Comparison of ENCODE assay signal across 20 mouse cellular contexts in the genomic region with DNA sequence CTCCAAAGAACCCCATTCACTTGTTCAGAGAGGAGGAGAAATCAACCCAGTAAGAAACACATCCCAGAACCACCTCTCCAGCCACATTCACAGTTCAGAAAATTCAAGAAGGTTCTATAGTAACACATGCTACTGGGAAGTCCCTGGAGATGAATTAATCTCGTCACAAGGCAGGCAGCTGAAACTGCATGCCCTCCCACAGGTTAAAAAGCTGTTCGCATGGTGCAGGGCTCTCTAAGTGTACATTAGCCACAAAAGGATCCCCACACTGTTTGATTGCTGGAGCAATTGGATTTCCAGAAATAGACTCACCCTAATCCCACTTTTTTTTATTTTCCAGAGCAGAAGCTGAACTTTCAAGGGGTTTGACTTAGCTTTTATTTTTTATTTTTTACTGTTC.
DNase-seq lines count a peak whose midpoint lies in the region; ATAC-seq lines count a peak whose summit lies in the region.
"Had no signal": no experiment of that assay in that cellular context is flagged by ENCODE, and none has a peak within 500 bp of the region (broad histone marks: within the 10 kb centered on the region; RNA-seq: fewer than 3 reads in every experiment).

No protein-coding gene starts in this region.

- no peaks in the 10 kb centered on the region for H3K27me3 ChIP-seq in hindbrain, embryonic 15.5 days
- no peaks in the 10 kb centered on the region for H3K27me3 ChIP-seq in hindbrain, embryonic 12.5 days
- H3K27me3 ChIP-seq in midbrain, embryonic 14.5 days (ENCODE audit: control insufficient read depth, insufficient read depth, low read length): no peaks in the 10 kb centered on the region
- no peaks in the 10 kb centered on the region for H3K27me3 ChIP-seq in midbrain, embryonic 11.5 days (ENCODE audit: control insufficient read depth, insufficient read depth, low read length)
- no peaks in the 10 kb centered on the region for H3K27me3 ChIP-seq in midbrain, embryonic 16.5 days (ENCODE audit: control insufficient read depth, insufficient read depth, low read depth, low read length)
- H3K27me3 ChIP-seq: CH12.LX; embryonic facial prominence, embryonic 12.5 days; forebrain, embryonic 15.5 days; heart, embryonic 13.5 days; intestine, embryonic 15.5 days; Patski had no signal

- no peak overlapping the region for H3K4me2 ChIP-seq in hindbrain, embryonic 15.5 days
- no peak overlapping the region for H3K4me2 ChIP-seq in hindbrain, embryonic 12.5 days (replicated peaks)
- H3K4me2 ChIP-seq in midbrain, embryonic 14.5 days (ENCODE audit: low read length): no peak overlapping the region
- H3K4me2 ChIP-seq in midbrain, embryonic 11.5 days: no peak overlapping the region
- no peak overlapping the region for H3K4me2 ChIP-seq in midbrain, embryonic 16.5 days (ENCODE audit: low read length)
- H3K4me2 ChIP-seq: embryonic facial prominence, embryonic 12.5 days; forebrain, embryonic 15.5 days; heart, embryonic 13.5 days; intestine, embryonic 15.5 days had no signal

- ATAC-seq in hindbrain, embryonic 15.5 days (ENCODE audit: low FRiP score, low read depth): peak; percentile 48; the same call in 1 of the 2 replicates
- ATAC-seq in hindbrain, embryonic 12.5 days (ENCODE audit: low FRiP score): no peak
- no peak for ATAC-seq in midbrain, embryonic 14.5 days (ENCODE audit: low FRiP score, low TSS enrichment)
- no peak for ATAC-seq in midbrain, embryonic 11.5 days (ENCODE audit: low FRiP score)
- peak; percentile 39; the same call in 1 of the 2 replicates for ATAC-seq in midbrain, embryonic 16.5 days
- ATAC-seq: activated CD4-positive, CD25-positive, alpha-beta regulatory T cell, adult 4 months; forebrain, embryonic 15.5 days; intestine, embryonic 15.5 days; Patski had no signal

- H3K9ac ChIP-seq in hindbrain, embryonic 15.5 days: no peak overlapping the region
- H3K9ac ChIP-seq in hindbrain, embryonic 12.5 days: no peak overlapping the region
- no peak overlapping the region for H3K9ac ChIP-seq in midbrain, embryonic 14.5 days (replicated peaks; ENCODE audit: low read length)
- no peak overlapping the region for H3K9ac ChIP-seq in midbrain, embryonic 11.5 days (ENCODE audit: low read length)
- H3K9ac ChIP-seq in midbrain, embryonic 16.5 days (ENCODE audit: low read depth, low read length): no peak overlapping the region
- H3K9ac ChIP-seq: embryonic facial prominence, embryonic 12.5 days; forebrain, embryonic 15.5 days; heart, embryonic 13.5 days; intestine, embryonic 15.5 days had no signal

- 31% methylated on average over 2 of the region's 2 CpGs for WGBS in hindbrain, embryonic 15.5 days
- 51% methylated on average over 2 of the region's 2 CpGs for WGBS in hindbrain, embryonic 12.5 days
- WGBS in midbrain, embryonic 14.5 days: 42% methylated on average over 2 of the region's 2 CpGs
- WGBS in midbrain, embryonic 11.5 days: 53% methylated on average over 2 of the region's 2 CpGs
- 26% methylated on average over 2 of the region's 2 CpGs for WGBS in midbrain, embryonic 16.5 days

- DNase-seq in midbrain, embryonic 14.5 days: peak; percentile 5
- no peak for DNase-seq in midbrain, embryonic 11.5 days (ENCODE audit: low spot score, missing footprints)
- DNase-seq in right cerebral cortex, postnatal 14 days: no peak
- DNase-seq: adrenal gland, adult 2 months; adrenal gland, postnatal 25 days; cerebellum, adult 11 months; cerebellum, adult 8-10 months; cerebellum, postnatal 14 days; gastrocnemius, postnatal 14 days; heart, postnatal 4 days had no signal

- H3K4me1 ChIP-seq in hindbrain, embryonic 15.5 days (replicated peaks): peaks cover 11% of the 10 kb centered on the region
- H3K4me1 ChIP-seq in hindbrain, embryonic 12.5 days: no peaks in the 10 kb centered on the region
- 0 out of 2 replicates have a peak, but pooled peaks cover 3% of the 10 kb centered on the region for H3K4me1 ChIP-seq in midbrain, embryonic 14.5 days (ENCODE audit: control insufficient read depth, insufficient read depth, low read length)
- no peaks in the 10 kb centered on the region for H3K4me1 ChIP-seq in midbrain, embryonic 11.5 days (ENCODE audit: control insufficient read depth, insufficient read depth, low read length)
- peaks cover 11% of the 10 kb centered on the region for H3K4me1 ChIP-seq in midbrain, embryonic 16.5 days (ENCODE audit: control insufficient read depth, insufficient read depth, low read length)
- H3K4me1 ChIP-seq: embryonic facial prominence, embryonic 12.5 days; forebrain, embryonic 15.5 days; heart, embryonic 13.5 days; intestine, embryonic 15.5 days had no signal

- H3K36me3 ChIP-seq in hindbrain, embryonic 15.5 days: no peaks in the 10 kb centered on the region
- H3K36me3 ChIP-seq in hindbrain, embryonic 12.5 days: no peaks in the 10 kb centered on the region
- no peaks in the 10 kb centered on the region for H3K36me3 ChIP-seq in midbrain, embryonic 14.5 days (ENCODE audit: control insufficient read depth, insufficient read depth, low read length)
- H3K36me3 ChIP-seq in midbrain, embryonic 11.5 days (ENCODE audit: control insufficient read depth, insufficient read depth, low read length): no peaks in the 10 kb centered on the region
- H3K36me3 ChIP-seq in midbrain, embryonic 16.5 days (ENCODE audit: control insufficient read depth, insufficient read depth, low read length): no peaks in the 10 kb centered on the region
- H3K36me3 ChIP-seq: embryonic facial prominence, embryonic 12.5 days; forebrain, embryonic 15.5 days; heart, embryonic 13.5 days; intestine, embryonic 15.5 days had no signal

- H3K4me3 ChIP-seq in hindbrain, embryonic 15.5 days: no peak overlapping the region
- H3K4me3 ChIP-seq in hindbrain, embryonic 12.5 days: no peak overlapping the region
- H3K4me3 ChIP-seq in midbrain, embryonic 14.5 days (replicated peaks; ENCODE audit: low read depth, low read length): no peak overlapping the region
- H3K4me3 ChIP-seq in midbrain, embryonic 11.5 days (ENCODE audit: low read depth, low read length): no peak overlapping the region
- no peak overlapping the region for H3K4me3 ChIP-seq in midbrain, embryonic 16.5 days (ENCODE audit: low read depth, low read length)
- H3K4me3 ChIP-seq: embryonic facial prominence, embryonic 12.5 days; forebrain, embryonic 15.5 days; heart, embryonic 13.5 days; intestine, embryonic 15.5 days had no signal

- H3K9me3 ChIP-seq in hindbrain, embryonic 15.5 days: no peaks in the 10 kb centered on the region
- H3K9me3 ChIP-seq in hindbrain, embryonic 12.5 days (replicated peaks): no peaks in the 10 kb centered on the region
- no peaks in the 10 kb centered on the region for H3K9me3 ChIP-seq in midbrain, embryonic 14.5 days (ENCODE audit: control insufficient read depth, low read length)
- H3K9me3 ChIP-seq in midbrain, embryonic 11.5 days (ENCODE audit: control insufficient read depth, low read length): no peaks in the 10 kb centered on the region
- H3K9me3 ChIP-seq in midbrain, embryonic 16.5 days (replicated peaks; ENCODE audit: control insufficient read depth, low read length, poor library complexity, severe bottlenecking): no peaks in the 10 kb centered on the region
- H3K9me3 ChIP-seq: embryonic facial prominence, embryonic 12.5 days; forebrain, embryonic 15.5 days; heart, embryonic 13.5 days; intestine, embryonic 15.5 days had no signal

- H3K27ac ChIP-seq in hindbrain, embryonic 15.5 days (replicated peaks): 0 out of 2 replicates have a peak overlapping the region, but pooled peaks have one; percentile 8
- H3K27ac ChIP-seq in hindbrain, embryonic 12.5 days: no peak overlapping the region
- no peak overlapping the region for H3K27ac ChIP-seq in midbrain, embryonic 14.5 days (replicated peaks; ENCODE audit: low read depth, low read length)
- H3K27ac ChIP-seq in midbrain, embryonic 11.5 days (ENCODE audit: low read depth, low read length): no peak overlapping the region
- H3K27ac ChIP-seq in midbrain, embryonic 16.5 days (ENCODE audit: low read length): peak overlapping the region; percentile 55
- H3K27ac ChIP-seq: embryonic facial prominence, embryonic 12.5 days; heart, embryonic 13.5 days; intestine, embryonic 15.5 days had no signal

Comparison
In these comparisons a context has a peak if more than half of its experiments do, and no peak if none do; other contexts are left out.
1. ATAC-seq: peak in hindbrain, embryonic 15.5 days (single experiment) and midbrain, embryonic 16.5 days (single experiment); none in hindbrain, embryonic 12.5 days (single experiment), midbrain, embryonic 14.5 days (single experiment) and midbrain, embryonic 11.5 days (single experiment).
2. H3K27ac ChIP-seq: peak in hindbrain, embryonic 15.5 days (single experiment) and midbrain, embryonic 16.5 days (single experiment); none in hindbrain, embryonic 12.5 days (single experiment), midbrain, embryonic 14.5 days (single experiment) and midbrain, embryonic 11.5 days (single experiment).